10 mouse cellular contexts compared by ENCODE assay signal in the genomic region with DNA sequence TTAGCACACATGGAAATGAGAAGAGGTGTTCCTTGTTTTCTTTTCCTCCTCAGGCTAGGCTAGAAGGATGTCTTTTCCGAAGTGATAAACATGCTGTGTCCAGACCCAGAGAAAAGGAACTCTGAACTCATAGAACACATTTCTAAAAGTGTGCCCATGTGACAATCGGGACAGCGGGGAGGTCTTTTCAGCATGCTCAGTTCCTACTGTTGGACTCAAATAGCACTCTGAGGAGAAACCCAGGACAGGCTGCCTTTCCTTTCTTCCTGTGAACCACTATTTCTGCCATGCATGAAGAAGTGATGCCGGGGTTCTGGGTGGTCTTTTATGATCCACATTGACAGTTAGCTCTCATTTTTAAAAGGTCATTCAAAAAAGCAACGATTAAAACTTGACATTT.
"Had no signal": no experiment of that assay in that cellular context is flagged by ENCODE, and none has a peak within 500 bp of the region (broad histone marks: within the 10 kb centered on the region; RNA-seq: fewer than 3 reads in every experiment).

No protein-coding gene starts in this region.

- H3K36me3 ChIP-seq: limb, embryonic 12.5 days; limb, embryonic 15.5 days; midbrain, embryonic 13.5 days; neural tube, embryonic 12.5 days; neural tube, embryonic 15.5 days had no signal

- H3K4me3 ChIP-seq: limb, embryonic 12.5 days; neural tube, embryonic 12.5 days had no signal

- H3K27ac ChIP-seq: liver, embryonic 14.5 days; neural tube, embryonic 12.5 days; stomach, postnatal 0 days had no signal

- H3K9ac ChIP-seq: limb, embryonic 12.5 days; limb, embryonic 15.5 days; liver, embryonic 14.5 days; lung, embryonic 14.5 days; midbrain, embryonic 13.5 days; neural tube, embryonic 12.5 days; neural tube, embryonic 15.5 days had no signal

- H3K27me3 ChIP-seq: limb, embryonic 12.5 days; limb, embryonic 15.5 days; midbrain, embryonic 13.5 days; neural tube, embryonic 12.5 days; neural tube, embryonic 15.5 days had no signal

- H3K9me3 ChIP-seq: limb, embryonic 12.5 days; limb, embryonic 15.5 days; midbrain, embryonic 13.5 days; neural tube, embryonic 12.5 days; neural tube, embryonic 15.5 days had no signal

- DNase-seq: right cerebral cortex, postnatal 14 days; right cerebral cortex, postnatal 4 days had no signal
